Mouse (Mus musculus): Measurements from ENCODE around the gene Fn1.

Gene Fn1

GRCm38 (mm10) chr1:71594268-71594667 lies 58.7 kb downstream of the Fn1 start:
- no peak for DNase-seq

GRCm38 (mm10) chr1:71593184-71593583 lies 59.8 kb downstream of the Fn1 start:
- no peak for DNase-seq

GRCm38 (mm10) chr1:71590038-71590437 lies 63.0 kb downstream of the Fn1 start:
- no peak for DNase-seq

GRCm38 (mm10) chr1:71586658-71587057 lies 66.3 kb downstream of the Fn1 start:
- DNase-seq: no peak

GRCm38 (mm10) chr1:71583900-71584299 lies 69.1 kb downstream of the Fn1 start:
- DNase-seq: no peak

- no peak for DNase-seq
Observed at GRCm38 (mm10) chr1:71583302-71583701, 69.7 kb downstream of the Fn1 start.

- no peak for DNase-seq
Observed at GRCm38 (mm10) chr1:71580408-71580807, 72.6 kb downstream of the Fn1 start.

GRCm38 (mm10) chr1:71579526-71579925 lies 73.5 kb downstream of the Fn1 start:
- peak; percentile 66 for DNase-seq

GRCm38 (mm10) chr1:71576837-71577236 lies 76.2 kb downstream of the Fn1 start:
- no peak for DNase-seq

- peak; percentile 78 for DNase-seq
Observed at GRCm38 (mm10) chr1:71575987-71576386, 77.0 kb downstream of the Fn1 start.

GRCm38 (mm10) chr1:71570116-71570515 lies 82.9 kb downstream of the Fn1 start:
- no peak for DNase-seq

- no peak for DNase-seq
Observed at GRCm38 (mm10) chr1:71567884-71568605, 85.0 kb downstream of the Fn1 start.

GRCm38 (mm10) chr1:71564291-71564690 lies 88.7 kb downstream of the Fn1 start:
- no peak for DNase-seq

GRCm38 (mm10) chr1:71560626-71561025 lies 92.4 kb downstream of the Fn1 start:
- DNase-seq: no peak

GRCm38 (mm10) chr1:71556688-71557612 lies 96.0 kb downstream of the Fn1 start, which contains the start of gene Atic:
Gene Atic, plus strand, starts transcription at chr1:71557150.
- peak; percentile 95 for DNase-seq

- no peak for DNase-seq
Observed at GRCm38 (mm10) chr1:71550626-71551195, 102.3 kb downstream of the Fn1 start.

GRCm38 (mm10) chr1:71540437-71540836 lies 112.6 kb downstream of the Fn1 start:
- peak; percentile 23 for DNase-seq

- DNase-seq: no peak
Observed at GRCm38 (mm10) chr1:71539641-71540040, 113.4 kb downstream of the Fn1 start.

Data from lung, postnatal 36 days (tissue).